Mouse (Mus musculus) heart, embryonic 11.5 days (tissue): Measurements from ENCODE around the gene Cbfb. TPM values are rescaled to one million over a fixed set of nuclear protein-coding genes. Genes with fewer than 3 reads are reported as not detected.
A peak's percentile ranks its signal among the peaks of the same experiment; 100 is the strongest.

ENCODE experiments used
- ATAC-seq: fragments of 200-750 bp; cut with Nextera tagmentation; replicated peaks from 2 replicates; pipeline ENCODE4 v1.8.0; 2017; ENCODE audit warnings: moderate library complexity; ENCODE audit not compliant: insufficient number of reproducible peaks, low FRiP score, low TSS enrichment
- H3K27ac ChIP-seq: fragments of 300-500 bp; sonication (generic); 2 replicates; pipeline ENCODE4 v1.5.1; 2014; ENCODE audit warnings: mild to moderate bottlenecking, low read depth, low read length
- H3K27me3 ChIP-seq: fragments of 300-500 bp; sonication (generic); 2 replicates; pipeline ENCODE4 v1.6.1; 2014; ENCODE audit warnings: mild to moderate bottlenecking, low read length, mixed read lengths; ENCODE audit not compliant: control insufficient read depth, insufficient read depth
- H3K36me3 ChIP-seq: fragments of 300-500 bp; sonication (generic); 2 replicates; pipeline ENCODE4 v1.6.1; 2014; ENCODE audit warnings: mild to moderate bottlenecking, low read length, moderate library complexity, mixed read lengths; ENCODE audit not compliant: control insufficient read depth, insufficient read depth
- H3K4me1 ChIP-seq: fragments of 300-500 bp; sonication (generic); 2 replicates; pipeline ENCODE4 v1.6.1; 2014; ENCODE audit warnings: low read length; ENCODE audit not compliant: control insufficient read depth, insufficient read depth
- H3K4me2 ChIP-seq: fragments of 300-500 bp; sonication (generic); 2 replicates; pipeline ENCODE4 v1.6.1; 2014; ENCODE audit warnings: mild to moderate bottlenecking, moderate library complexity
- H3K4me3 ChIP-seq: fragments of 300-500 bp; sonication (generic); 2 replicates; pipeline ENCODE4 v1.5.1; 2014; ENCODE audit warnings: low read depth, low read length
- H3K9ac ChIP-seq: fragments of 300-500 bp; sonication (generic); 2 replicates; pipeline ENCODE4 v1.6.1; 2014; ENCODE audit warnings: mild to moderate bottlenecking, low read depth, low read length, moderate library complexity
- H3K9me3 ChIP-seq: fragments of 300-500 bp; sonication (generic); replicated peaks from 2 replicates; pipeline ENCODE4 v1.6.1; 2016; ENCODE audit warnings: low read length; ENCODE audit not compliant: control insufficient read depth
- WGBS: fragments of 180-500 bp; shearing (Covaris S2); extraction: QIAGEN DNeasy Blood & Tissue Kit; methylation state at CpG from one replicate; pipeline ENCODE4 v1.1.7; 2014; ENCODE audit not compliant: insufficient replicate concordance; 5-methylcytosine and 5-hydroxymethylcytosine counted together
- polyA plus RNA-seq: library from polyadenylated mRNA; unstranded; fragments of >200 nt; fragmentation: Nextera tagmentation; extraction: Ambion mirVana; gene quantifications from 2 replicates; pipeline ENCODE4 v1.2.1, GENCODE M21; 2014

Gene Cbfb
- polyA plus RNA-seq, 1 experiment from 2014 or later: 57.2 TPM

DNA sequence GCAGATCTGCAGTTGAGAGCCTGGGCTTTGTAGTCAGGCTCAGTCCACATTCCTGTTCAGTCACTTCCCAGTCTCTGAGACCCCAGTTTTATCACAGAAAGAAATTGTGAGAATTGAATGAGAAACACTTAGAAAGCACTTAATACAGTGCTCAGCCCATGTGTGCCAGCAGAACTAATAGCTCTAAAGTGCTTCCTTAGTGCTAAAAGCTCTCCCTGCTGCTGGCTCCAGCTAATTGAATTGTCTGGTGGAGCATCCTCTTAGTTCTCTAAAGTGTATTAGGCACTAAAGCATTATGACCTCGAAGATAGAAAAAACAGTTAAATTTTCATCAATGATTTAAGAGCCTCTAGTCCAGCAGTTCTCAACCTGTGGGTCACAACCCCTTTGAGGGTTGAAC, 35.3 kb downstream of the Cbfb start:
- no peak overlapping the region for H3K4me3 ChIP-seq
- no peak overlapping the region for H3K27ac ChIP-seq
- no peaks in the 10 kb centered on the region for H3K27me3 ChIP-seq
- 78% methylated on average over 1 of the region's 1 CpGs for WGBS
- no peak for ATAC-seq
- H3K4me2 ChIP-seq: no peak overlapping the region
- no peaks in the 10 kb centered on the region for H3K9me3 ChIP-seq
- 0 out of 2 replicates have a peak, but pooled peaks cover 2% of the 10 kb centered on the region for H3K4me1 ChIP-seq
- H3K9ac ChIP-seq: no peak overlapping the region
- H3K36me3 ChIP-seq: peaks cover 10% of the 10 kb centered on the region

GRCm38 (mm10) chr8:105206766-105207275, 36.3 kb downstream of the Cbfb start:
- Histone ChIP-seq H3K9ac (no peak overlapping the region), H3K36me3 (peaks cover 9% of the 10 kb centered on the region), H3K4me1 (0 out of 2 replicates have a peak, but pooled peaks cover 2% of the 10 kb centered on the region), H3K9me3 (no peaks in the 10 kb centered on the region), H3K4me3 (no peak overlapping the region), H3K27me3 (no peaks in the 10 kb centered on the region), H3K4me2 (no peak overlapping the region), H3K27ac (no peak overlapping the region)
- 84% methylated on average over 7 of the region's 7 CpGs for WGBS
- no peak for ATAC-seq

GRCm38 (mm10) chr8:105207675-105208273, 37.3 kb downstream of the Cbfb start:
- 90% methylated on average over 2 of the region's 2 CpGs for WGBS
- peaks cover 9% of the 10 kb centered on the region for H3K36me3 ChIP-seq

GRCm38 (mm10) chr8:105209153-105210110, 39.0 kb downstream of the Cbfb start:
- Histone ChIP-seq H3K36me3 (peaks cover 5% of the 10 kb centered on the region), H3K27ac (no peak overlapping the region), H3K9me3 (no peaks in the 10 kb centered on the region), H3K4me2 (no peak overlapping the region), H3K4me1 (0 out of 2 replicates have a peak, but pooled peaks cover 2% of the 10 kb centered on the region), H3K9ac (no peak overlapping the region), H3K4me3 (no peak overlapping the region), H3K27me3 (no peaks in the 10 kb centered on the region)
- ATAC-seq: no peak
- WGBS: 45% methylated on average over 1 of the region's 1 CpGs

More at GRCm38 (mm10) chr8:105207675-105208273, 37.3 kb downstream of the Cbfb start:
- Histone ChIP-seq H3K4me3 (no peak overlapping the region), H3K9ac (no peak overlapping the region), H3K4me1 (0 out of 2 replicates have a peak, but pooled peaks cover 2% of the 10 kb centered on the region), H3K27me3 (no peaks in the 10 kb centered on the region), H3K9me3 (no peaks in the 10 kb centered on the region), H3K27ac (no peak overlapping the region), H3K4me2 (no peak overlapping the region)
- no peak for ATAC-seq

DNA sequence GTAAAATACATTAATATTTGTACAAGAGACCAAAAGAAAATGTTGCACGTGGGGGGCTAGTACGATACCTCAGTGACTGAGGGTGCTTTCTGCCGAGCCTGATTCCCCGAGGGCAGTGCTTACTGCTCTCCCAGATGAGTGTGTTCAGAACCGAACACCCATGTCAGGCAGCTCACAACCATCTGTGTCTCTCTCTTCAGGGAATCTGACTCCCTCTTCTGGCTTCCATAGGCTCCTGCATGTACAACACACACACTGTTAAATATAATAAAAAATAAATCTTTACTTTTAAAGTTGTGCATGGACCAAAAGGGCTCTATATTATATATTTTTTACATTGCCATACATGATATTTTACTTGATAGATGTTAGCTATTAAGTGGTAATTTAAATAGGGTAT, 43.6 kb downstream of the Cbfb start:
- Histone ChIP-seq H3K36me3 (peaks cover 8% of the 10 kb centered on the region; the same call in 1 of the 2 replicates), H3K27me3 (no peaks in the 10 kb centered on the region)
- 96% methylated on average over 5 of the region's 5 CpGs for WGBS

DNA sequence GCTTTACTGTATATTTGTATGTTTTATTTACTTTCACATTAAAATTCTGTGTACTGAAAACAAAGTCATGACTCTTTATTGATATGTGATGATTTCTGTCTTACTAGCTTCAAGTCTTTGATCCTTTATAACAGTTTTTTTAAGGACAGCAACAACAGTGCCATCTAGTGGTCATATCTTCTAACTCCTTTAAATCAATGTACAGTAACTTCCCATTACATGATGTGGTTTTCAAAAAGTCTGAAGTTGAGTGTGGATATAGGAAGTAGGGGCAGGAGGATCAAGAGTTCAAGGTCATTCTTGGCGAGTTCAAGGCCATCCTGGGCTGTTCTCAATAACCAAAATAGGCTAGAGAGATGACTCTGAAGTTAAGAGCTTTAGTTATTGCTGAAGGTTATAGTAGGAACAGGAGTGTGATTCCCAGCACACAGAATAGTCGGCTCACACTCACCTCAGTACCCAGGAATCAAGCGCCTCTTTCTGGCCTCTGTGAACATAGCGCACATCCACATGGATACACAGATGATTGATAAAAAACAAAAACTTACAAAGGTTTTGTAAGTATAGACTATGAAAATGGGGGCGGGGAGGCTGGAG, 47.5 kb downstream of the Cbfb start:
- H3K4me3 ChIP-seq: no peak overlapping the region
- no peak for ATAC-seq

More for the DNA sequence above, 43.6 kb downstream of the Cbfb start:
- no peak overlapping the region for H3K9ac ChIP-seq
- H3K9me3 ChIP-seq: no peaks in the 10 kb centered on the region
- H3K27ac ChIP-seq: no peak overlapping the region
- no peak for ATAC-seq
- H3K4me3 ChIP-seq: no peak overlapping the region
- H3K4me1 ChIP-seq: 0 out of 2 replicates have a peak, but pooled peaks cover 2% of the 10 kb centered on the region
- no peak overlapping the region for H3K4me2 ChIP-seq

GRCm38 (mm10) chr8:105223850-105224249, 53.4 kb downstream of the Cbfb start:
- no peak for ATAC-seq
- Histone ChIP-seq H3K9ac (no peak overlapping the region; the same call in 1 of the 2 replicates), H3K27ac (peak overlapping the region; percentile 92; the same call in 1 of the 2 replicates), H3K4me1 (peaks cover 9% of the 10 kb centered on the region), H3K4me3 (no peak overlapping the region), H3K27me3 (no peaks in the 10 kb centered on the region), H3K4me2 (peak overlapping the region; percentile 76), H3K36me3 (no peaks in the 10 kb centered on the region), H3K9me3 (no peaks in the 10 kb centered on the region)
- WGBS: 66% methylated on average over 7 of the region's 7 CpGs

More for the DNA sequence above, 47.5 kb downstream of the Cbfb start:
- Histone ChIP-seq H3K4me1 (no peaks in the 10 kb centered on the region), H3K27ac (no peak overlapping the region), H3K9me3 (no peaks in the 10 kb centered on the region), H3K36me3 (peaks cover 6% of the 10 kb centered on the region; the same call in 1 of the 2 replicates), H3K4me2 (no peak overlapping the region), H3K27me3 (no peaks in the 10 kb centered on the region), H3K9ac (no peak overlapping the region)
- 68% methylated on average over 5 of the region's 5 CpGs for WGBS
